Mouse (Mus musculus): ENCODE data around the gene Tmem141. TPM values are rescaled to one million over a fixed set of nuclear protein-coding genes. Genes with fewer than 3 reads are reported as not detected.

The Tmem141 gene
- polyA plus RNA-seq, 1 experiment from 2014 or later: 33.3 TPM

DNA sequence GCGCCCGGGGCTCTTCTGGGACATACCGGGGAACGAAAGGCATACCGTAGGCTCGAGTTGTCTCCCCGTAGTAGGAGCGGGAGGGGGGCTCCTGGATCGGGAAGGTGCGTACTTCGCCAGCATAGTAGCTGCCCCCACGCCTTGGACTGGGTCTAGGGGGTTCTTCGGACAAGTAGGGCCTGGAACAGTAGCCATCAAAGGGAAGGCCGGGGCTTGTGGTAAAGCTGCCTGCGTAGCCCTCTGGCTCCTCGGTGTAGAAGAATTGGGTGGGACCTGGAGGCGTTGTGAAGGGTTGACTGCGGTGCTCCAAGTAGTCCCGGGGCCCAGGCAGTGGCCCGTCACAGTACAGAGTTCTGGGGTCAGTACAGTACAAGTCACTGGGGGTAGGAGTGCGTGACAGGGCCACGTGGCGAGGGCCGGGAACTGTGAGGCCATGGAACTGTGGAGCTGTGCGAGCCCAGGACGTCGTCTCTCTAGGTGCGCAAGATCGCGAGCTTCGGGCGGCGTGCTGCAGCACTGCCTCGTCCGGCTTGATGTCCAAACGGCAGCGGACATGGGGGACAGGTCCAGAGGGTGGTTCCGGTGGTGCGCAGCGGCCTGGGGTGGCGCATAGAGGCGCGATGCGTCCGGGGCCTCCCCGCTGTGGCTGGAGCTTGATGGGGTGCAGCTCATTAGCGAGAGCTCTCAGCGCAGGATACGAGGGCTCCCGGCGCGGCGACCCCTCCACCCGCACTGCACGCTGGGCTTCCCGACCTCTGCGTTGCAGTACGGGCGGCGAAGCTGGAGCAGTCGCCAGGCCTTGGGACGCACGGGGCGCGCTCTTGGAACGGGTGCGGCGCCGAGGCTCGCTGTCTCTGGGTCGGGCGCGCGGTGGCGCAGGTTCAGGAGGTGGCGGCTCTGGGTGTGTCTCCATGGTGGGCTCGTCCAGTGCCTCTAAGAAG is 42.7 kb downstream of the Tmem141 start:
- Histone ChIP-seq H3K4me1 (replicated peaks; ENCODE audit: control insufficient read depth, insufficient read depth) (peaks cover 12% of the 10 kb centered on the region; the same call in 1 of the 2 replicates), H3K4me2 (replicated peaks; ENCODE audit: low read depth) (peak overlapping the region; percentile 37), H3K27me3 (ENCODE audit: control insufficient read depth, insufficient read depth, low read length) (peaks cover 26% of the 10 kb centered on the region), H3K9ac (ENCODE audit: low read length) (no peak overlapping the region), H3K9me3 (ENCODE audit: control insufficient read depth, low read length) (no peaks in the 10 kb centered on the region), H3K36me3 (ENCODE audit: control insufficient read depth, insufficient read depth, low read length) (peaks cover 3% of the 10 kb centered on the region; the same call in 1 of the 2 replicates), H3K27ac (replicated peaks) (no peak overlapping the region), H3K4me3 (ENCODE audit: low read depth, low read length) (peak overlapping the region; percentile 27)
- TF ChIP-seq CTCF (IDR thresholded peaks at IDR 0.05; ENCODE audit: low read depth): no peak
- TF ChIP-seq EP300 (optimal IDR thresholded peaks at IDR 0.05): no peak
- no peak for ATAC-seq (ENCODE audit: low FRiP score, low TSS enrichment)
- 8% methylated on average over 76 of the region's 77 CpGs for WGBS
- DNase-seq (ENCODE audit: low spot score): no peak

GRCm38 (mm10) chr2:25577951-25578795 is 43.6 kb downstream of the Tmem141 start:
- Histone ChIP-seq H3K9ac (ENCODE audit: low read length) (no peak overlapping the region), H3K9me3 (ENCODE audit: control insufficient read depth, low read length) (no peaks in the 10 kb centered on the region), H3K36me3 (ENCODE audit: control insufficient read depth, insufficient read depth, low read length) (no peaks in the 10 kb centered on the region), H3K4me1 (replicated peaks; ENCODE audit: control insufficient read depth, insufficient read depth) (peaks cover 12% of the 10 kb centered on the region; the same call in 1 of the 2 replicates), H3K4me3 (ENCODE audit: low read depth, low read length) (peak overlapping the region; percentile 18; the same call in 1 of the 2 replicates), H3K4me2 (replicated peaks; ENCODE audit: low read depth) (peak overlapping the region; percentile 33), H3K27ac (replicated peaks) (no peak overlapping the region), H3K27me3 (ENCODE audit: control insufficient read depth, insufficient read depth, low read length) (peaks cover 26% of the 10 kb centered on the region)
- DNase-seq (ENCODE audit: low spot score): peak; percentile 39
- 9% methylated on average over 71 of the region's 75 CpGs for WGBS
- ATAC-seq (ENCODE audit: low FRiP score, low TSS enrichment): no peak
- TF ChIP-seq EP300 (optimal IDR thresholded peaks at IDR 0.05): no peak
- TF ChIP-seq CTCF (IDR thresholded peaks at IDR 0.05; ENCODE audit: low read depth): peak; percentile 50

- TF ChIP-seq EP300 (optimal IDR thresholded peaks at IDR 0.05) (no peak), CTCF (IDR thresholded peaks at IDR 0.05; ENCODE audit: low read depth) (no peak)
- Histone ChIP-seq H3K27ac (replicated peaks) (no peak overlapping the region), H3K4me2 (replicated peaks; ENCODE audit: low read depth) (peak overlapping the region; percentile 33; the same call in 1 of the 2 replicates), H3K4me1 (replicated peaks; ENCODE audit: control insufficient read depth, insufficient read depth) (peaks cover 12% of the 10 kb centered on the region; the same call in 1 of the 2 replicates), H3K9me3 (ENCODE audit: control insufficient read depth, low read length) (no peaks in the 10 kb centered on the region), H3K4me3 (ENCODE audit: low read depth, low read length) (peak overlapping the region; percentile 18; the same call in 1 of the 2 replicates), H3K9ac (ENCODE audit: low read length) (0 out of 2 replicates have a peak overlapping the region, but pooled peaks have one; percentile 4), H3K36me3 (ENCODE audit: control insufficient read depth, insufficient read depth, low read length) (no peaks in the 10 kb centered on the region), H3K27me3 (ENCODE audit: control insufficient read depth, insufficient read depth, low read length) (peaks cover 26% of the 10 kb centered on the region)
- ATAC-seq (ENCODE audit: low FRiP score, low TSS enrichment): no peak
- WGBS: 20% methylated on average over 92 of the region's 92 CpGs
- peak; percentile 40 for DNase-seq (ENCODE audit: low spot score)
Measured at GRCm38 (mm10) chr2:25576965-25577891, 44.6 kb downstream of the Tmem141 start.

DNA sequence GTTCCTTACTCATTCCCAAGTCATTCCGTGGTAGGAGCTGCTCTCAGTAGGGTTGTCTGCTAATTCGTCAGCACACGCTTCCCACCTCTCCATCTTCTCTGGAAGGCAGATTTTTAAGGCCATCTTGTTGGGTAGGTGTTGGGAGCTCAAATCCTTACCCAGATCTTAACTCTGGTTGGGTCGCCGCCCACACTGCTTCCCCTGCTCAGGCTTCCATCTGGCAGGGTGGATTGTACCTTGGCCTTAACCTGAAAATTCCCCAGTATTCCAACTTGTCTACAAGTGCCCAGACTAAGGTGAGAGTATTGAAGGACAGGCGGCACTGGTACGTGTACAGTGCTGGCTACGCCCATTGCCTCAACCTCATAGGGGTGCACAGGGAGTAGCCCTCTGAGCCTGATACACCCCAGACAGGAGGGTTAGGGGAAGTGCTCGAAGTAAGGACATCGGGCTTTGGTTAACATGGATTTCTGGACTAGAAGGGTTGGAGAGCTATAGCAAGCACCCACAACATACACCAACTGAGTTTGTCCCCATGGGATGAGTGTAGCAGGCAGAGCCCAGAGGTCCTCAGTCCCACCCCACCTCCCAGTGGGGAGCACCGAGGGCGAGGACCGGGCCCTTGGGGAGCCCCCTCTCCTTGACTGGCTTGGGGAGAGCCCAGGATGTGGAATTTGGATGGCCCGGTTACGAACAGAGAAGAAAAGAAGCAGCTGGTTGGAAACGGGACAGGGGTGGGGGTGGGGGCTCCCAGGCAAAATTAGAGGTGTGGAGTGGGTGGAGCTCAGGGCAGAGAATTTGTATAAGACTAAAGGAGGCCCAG is 45.6 kb downstream of the Tmem141 start:
- Histone ChIP-seq H3K9me3 (ENCODE audit: control insufficient read depth, low read length) (no peaks in the 10 kb centered on the region), H3K27me3 (ENCODE audit: control insufficient read depth, insufficient read depth, low read length) (peaks cover 26% of the 10 kb centered on the region), H3K36me3 (ENCODE audit: control insufficient read depth, insufficient read depth, low read length) (no peaks in the 10 kb centered on the region), H3K4me2 (replicated peaks; ENCODE audit: low read depth) (no peak overlapping the region), H3K4me1 (replicated peaks; ENCODE audit: control insufficient read depth, insufficient read depth) (peaks cover 8% of the 10 kb centered on the region; the same call in 1 of the 2 replicates), H3K27ac (replicated peaks) (peak overlapping the region; percentile 83; the same call in 1 of the 2 replicates), H3K4me3 (ENCODE audit: low read depth, low read length) (no peak overlapping the region), H3K9ac (ENCODE audit: low read length) (no peak overlapping the region)
- TF ChIP-seq EP300 (optimal IDR thresholded peaks at IDR 0.05) (no peak), CTCF (IDR thresholded peaks at IDR 0.05; ENCODE audit: low read depth) (no peak)
- peak; percentile 13 for DNase-seq (ENCODE audit: low spot score)
- ATAC-seq (ENCODE audit: low FRiP score, low TSS enrichment): no peak
- WGBS: 67% methylated on average over 16 of the region's 16 CpGs
